Mouse (Mus musculus) liver (tissue): ENCODE measurements at regions not wholly inside any gene's neighbourhood (a gene's known extent, or its start where the extent isn't known, plus 50 kb on each side); places are given as distances from the start of the nearest gene placed in this dataset.

Experiments
- DNase-seq: peaks from one replicate; pipeline ENCODE4 v3.0.0-alpha.2; 2020; ENCODE audit warnings: mixed read lengths

- no peak for DNase-seq
Measured at GRCm38 (mm10) chr4:56035543-56035942, 503.3 kb upstream of the Klf4 start.

- DNase-seq = no peak
Measured at GRCm38 (mm10) chr4:56028441-56028840, 496.2 kb upstream of the Klf4 start.

- no peak for DNase-seq
Measured at GRCm38 (mm10) chr4:56027258-56027657, 495.0 kb upstream of the Klf4 start.

GRCm38 (mm10) chr4:56024478-56024877 is 492.2 kb upstream of the Klf4 start:
- no peak for DNase-seq

GRCm38 (mm10) chr4:56018212-56018611 is 485.9 kb upstream of the Klf4 start:
- no peak for DNase-seq

GRCm38 (mm10) chr4:56015481-56015880 is 483.2 kb upstream of the Klf4 start:
- no peak for DNase-seq

- no peak for DNase-seq
Measured at GRCm38 (mm10) chr4:56008287-56008686, 476.0 kb upstream of the Klf4 start.

GRCm38 (mm10) chr4:56004227-56004626 is 472.0 kb upstream of the Klf4 start:
- no peak for DNase-seq

GRCm38 (mm10) chr4:56001312-56001731 is 469.1 kb upstream of the Klf4 start:
- DNase-seq = no peak

GRCm38 (mm10) chr4:55984026-55984425 is 451.8 kb upstream of the Klf4 start:
- no peak for DNase-seq

GRCm38 (mm10) chr4:55978539-55978938 is 446.3 kb upstream of the Klf4 start:
- DNase-seq = no peak

GRCm38 (mm10) chr4:55976265-55976664 is 444.0 kb upstream of the Klf4 start:
- DNase-seq = no peak

- no peak for DNase-seq
Measured at GRCm38 (mm10) chr4:55973706-55974105, 441.4 kb upstream of the Klf4 start.

- DNase-seq = no peak
Measured at GRCm38 (mm10) chr4:55972235-55972819, 440.1 kb upstream of the Klf4 start.

GRCm38 (mm10) chr4:55960063-55960462 is 427.8 kb upstream of the Klf4 start:
- no peak for DNase-seq

GRCm38 (mm10) chr4:55953701-55954100 is 421.4 kb upstream of the Klf4 start:
- no peak for DNase-seq

GRCm38 (mm10) chr4:55952220-55952619 is 420.0 kb upstream of the Klf4 start:
- DNase-seq = no peak

GRCm38 (mm10) chr4:55941423-55941822 is 409.2 kb upstream of the Klf4 start:
- no peak for DNase-seq

- DNase-seq = no peak
Measured at GRCm38 (mm10) chr4:55938383-55938782, 406.1 kb upstream of the Klf4 start.

- DNase-seq = no peak
Measured at GRCm38 (mm10) chr4:55937833-55938232, 405.6 kb upstream of the Klf4 start.

GRCm38 (mm10) chr4:55929141-55929782 is 397.0 kb upstream of the Klf4 start:
- DNase-seq = no peak

- no peak for DNase-seq
Measured at GRCm38 (mm10) chr4:55928670-55929069, 396.4 kb upstream of the Klf4 start.

GRCm38 (mm10) chr4:55928196-55928595 is 395.9 kb upstream of the Klf4 start:
- no peak for DNase-seq

- no peak for DNase-seq
Measured at GRCm38 (mm10) chr4:55927391-55927790, 395.1 kb upstream of the Klf4 start.

- no peak for DNase-seq
Measured at GRCm38 (mm10) chr4:55924974-55925373, 392.7 kb upstream of the Klf4 start.
